Mouse (Mus musculus): Measurements from ENCODE around the gene A730049H05Rik. TPM values are rescaled to one million over a fixed set of nuclear protein-coding genes. Genes with fewer than 3 reads are reported as not detected.

Gene A730049H05Rik
- under 1 TPM; 0.14 to 0.77 TPM for polyA plus RNA-seq (2017; shearing (Covaris generic))

GRCm38 (mm10) chr6:92816311-92816751 lies at the start of gene A730049H05Rik:
Gene A730049H05Rik (plus strand): TSS chr6:92816478.

GRCm38 (mm10) chr6:92869089-92869581 lies 52.9 kb downstream of the A730049H05Rik start, which contains the start of gene Gm15737:
Gene Gm15737 (plus strand): TSS chr6:92869357.

Other genes with a start within 250 kb of the A730049H05Rik start
- gene Prickle2, start 110.3 kb upstream of the A730049H05Rik start, polyA plus RNA-seq (2017; shearing (Covaris generic)), result under 1 TPM; 0.31 to 0.92 TPM
- gene Gm15737, start 52.9 kb downstream of the A730049H05Rik start, polyA plus RNA-seq (2017; shearing (Covaris generic)), result under 1 TPM in 1 of 2 experiments, not detected in 1; 0.13 TPM
- gene Adamts9, start 127.0 kb downstream of the A730049H05Rik start, polyA plus RNA-seq (2017; shearing (Covaris generic)), result 1 to 10 TPM in 1 of 2 experiments, under 1 TPM in 1; 0.45 to 6.7 TPM

Measured in inflammation-experienced regulatory T-cells (primary cell).